Mouse (Mus musculus): Measurements from ENCODE around the gene Fam19a1.

- TF ChIP-seq CTCF (IDR thresholded peaks at IDR 0.05) = no peak
- no peak for TF ChIP-seq POLR2A (IDR thresholded peaks at IDR 0.05; ENCODE audit: insufficient read depth, low read depth, low read length)
- no peak for TF ChIP-seq EP300 (IDR thresholded peaks at IDR 0.05; ENCODE audit: insufficient read depth, low read depth, low read length)
Measured at GRCm38 (mm10) chr6:96347491-96347890, 234.5 kb downstream of the Fam19a1 start.

Data from heart, adult 2 months (tissue).